Mouse (Mus musculus) midbrain, embryonic 15.5 days (tissue): Measurements from ENCODE around the gene Olfr983. TPM values are rescaled to one million over a fixed set of nuclear protein-coding genes. Genes with fewer than 3 reads are reported as not detected.

Experiments used
- ATAC-seq: fragments of 200-750 bp; cut with Nextera tagmentation; replicated peaks from 2 replicates; pipeline ENCODE4 v1.8.0; 2017; ENCODE audit warnings: moderate TSS enrichment
- H3K27ac ChIP-seq: fragments of 300-500 bp; sonication (generic); 2 replicates; pipeline ENCODE4 v1.5.1; 2015; ENCODE audit warnings: mild to moderate bottlenecking, inconsistent platforms
- H3K27me3 ChIP-seq: fragments of 300-500 bp; sonication (generic); replicated peaks from 2 replicates; pipeline ENCODE4 v1.6.1; 2015; ENCODE audit warnings: inconsistent platforms
- H3K36me3 ChIP-seq: fragments of 300-500 bp; sonication (generic); replicated peaks from 2 replicates; pipeline ENCODE4 v1.6.1; 2015; ENCODE audit warnings: inconsistent platforms
- H3K4me1 ChIP-seq: fragments of 300-500 bp; sonication (generic); 2 replicates; pipeline ENCODE4 v1.6.1; 2015; ENCODE audit warnings: inconsistent platforms
- H3K4me2 ChIP-seq: fragments of 300-500 bp; sonication (generic); 2 replicates; pipeline ENCODE4 v1.6.1; 2015; ENCODE audit warnings: inconsistent platforms, mild to moderate bottlenecking, moderate library complexity
- H3K4me3 ChIP-seq: fragments of 300-500 bp; sonication (generic); 2 replicates; pipeline ENCODE4 v1.5.1; 2015; ENCODE audit warnings: mild to moderate bottlenecking, inconsistent platforms
- H3K9ac ChIP-seq: fragments of 300-500 bp; sonication (generic); 2 replicates; pipeline ENCODE4 v1.6.1; 2015; ENCODE audit warnings: mild to moderate bottlenecking, inconsistent platforms
- H3K9me3 ChIP-seq: fragments of 300-500 bp; sonication (generic); 2 replicates; pipeline ENCODE4 v1.6.1; 2016; ENCODE audit warnings: inconsistent platforms
- WGBS: fragments of 180-500 bp; shearing (Covaris S2); methylation state at CpG from one replicate; pipeline ENCODE4 v1.1.7; 2015; ENCODE audit warnings: mixed read lengths; 5-methylcytosine and 5-hydroxymethylcytosine counted together
- polyA plus RNA-seq: library from polyadenylated mRNA; unstranded; fragments of >200 nt; fragmentation: Nextera tagmentation; extraction: Ambion mirVana; gene quantifications from 2 replicates; pipeline ENCODE4 v1.2.1, GENCODE M21; 2015

The Olfr983 gene
- polyA plus RNA-seq: not detected in 2 replicates

DNA sequence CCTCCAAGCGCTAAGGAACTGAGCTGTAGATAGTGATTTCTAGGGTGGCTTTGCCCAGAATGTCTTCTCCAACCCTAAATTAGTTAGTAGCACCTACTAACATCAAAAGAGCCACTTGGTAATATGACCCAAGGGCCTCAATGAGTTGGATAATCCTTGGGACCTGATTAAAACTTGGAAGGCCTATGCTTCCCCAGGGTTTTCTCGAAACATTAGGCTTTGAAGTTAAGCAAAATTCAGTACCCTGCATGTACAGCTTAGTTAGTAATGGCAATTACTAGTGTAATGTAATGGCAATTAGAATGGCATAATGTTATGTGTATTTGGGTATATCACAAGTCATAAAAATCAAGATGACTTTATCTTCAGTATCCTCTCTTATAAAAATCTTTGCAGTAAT, at the start of gene Olfr983:
TSS of gene Olfr983 (minus strand) at position 101 of the 400 bp plus-strand sequence.
- WGBS: 72% methylated on average over 2 of the region's 2 CpGs
- H3K9me3 ChIP-seq: no peaks in the 10 kb centered on the region
- ATAC-seq: no peak
- no peaks in the 10 kb centered on the region for H3K27me3 ChIP-seq
- H3K9ac ChIP-seq: no peak within 1 kb of the TSS
- no peaks in the 10 kb centered on the region for H3K4me1 ChIP-seq
- H3K36me3 ChIP-seq: no peaks in the 10 kb centered on the region
- no peak within 1 kb of the TSS for H3K27ac ChIP-seq
- H3K4me3 ChIP-seq: no peak within 1 kb of the TSS
- no peak within 1 kb of the TSS for H3K4me2 ChIP-seq

DNA sequence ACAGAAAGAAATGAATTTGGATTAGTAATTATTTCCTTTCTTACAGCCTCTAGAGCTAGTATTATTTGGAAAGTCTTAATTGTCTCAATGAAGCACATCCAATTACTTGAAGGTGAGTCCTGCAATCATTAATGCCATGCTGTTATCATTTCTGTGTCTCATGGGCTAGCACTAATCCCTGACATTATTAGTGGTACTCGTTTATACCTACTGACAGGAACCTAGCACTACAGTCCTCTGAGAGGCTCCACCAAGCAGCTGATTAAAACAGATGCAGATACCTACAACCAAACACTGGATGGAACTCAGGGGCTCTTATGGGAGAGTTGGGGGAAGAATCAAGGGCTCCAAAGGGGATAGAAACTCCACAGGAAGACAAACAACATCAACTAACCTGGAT, 48.1 kb upstream of the Olfr983 start:
- H3K27ac ChIP-seq: no peak overlapping the region
- H3K4me3 ChIP-seq: no peak overlapping the region
- no peaks in the 10 kb centered on the region for H3K9me3 ChIP-seq
- H3K4me1 ChIP-seq: no peaks in the 10 kb centered on the region
- no peak overlapping the region for H3K4me2 ChIP-seq
- H3K27me3 ChIP-seq: no peaks in the 10 kb centered on the region
- H3K36me3 ChIP-seq: no peaks in the 10 kb centered on the region
- 44% methylated on average over 1 of the region's 1 CpGs for WGBS
- H3K9ac ChIP-seq: no peak overlapping the region
- no peak for ATAC-seq

DNA sequence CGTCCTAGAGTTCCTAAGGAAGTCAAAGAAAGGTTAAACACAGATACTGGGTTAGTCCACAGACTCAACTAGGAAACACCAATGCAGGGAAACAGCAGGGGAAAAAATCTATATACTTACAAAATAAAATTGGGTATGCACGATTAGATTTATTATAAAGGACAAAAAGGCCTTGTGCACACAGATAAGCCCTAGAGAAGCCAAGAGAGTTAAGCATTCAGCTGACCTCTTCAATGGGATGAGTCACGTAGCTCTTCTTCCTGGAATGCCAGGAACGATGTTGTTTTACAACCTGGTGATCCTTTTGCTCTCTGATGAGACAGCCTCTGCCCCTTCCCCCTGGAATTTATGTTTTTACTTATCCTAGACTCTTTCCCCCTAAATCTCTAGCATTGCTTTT, 46.1 kb upstream of the Olfr983 start:
- no peak overlapping the region for H3K4me3 ChIP-seq
- no peaks in the 10 kb centered on the region for H3K36me3 ChIP-seq
- no peak for ATAC-seq
- H3K9ac ChIP-seq: no peak overlapping the region
- H3K9me3 ChIP-seq: no peaks in the 10 kb centered on the region
- 77% methylated on average over 4 of the region's 4 CpGs for WGBS
- no peaks in the 10 kb centered on the region for H3K4me1 ChIP-seq
- no peak overlapping the region for H3K27ac ChIP-seq
- no peak overlapping the region for H3K4me2 ChIP-seq
- H3K27me3 ChIP-seq: no peaks in the 10 kb centered on the region

DNA sequence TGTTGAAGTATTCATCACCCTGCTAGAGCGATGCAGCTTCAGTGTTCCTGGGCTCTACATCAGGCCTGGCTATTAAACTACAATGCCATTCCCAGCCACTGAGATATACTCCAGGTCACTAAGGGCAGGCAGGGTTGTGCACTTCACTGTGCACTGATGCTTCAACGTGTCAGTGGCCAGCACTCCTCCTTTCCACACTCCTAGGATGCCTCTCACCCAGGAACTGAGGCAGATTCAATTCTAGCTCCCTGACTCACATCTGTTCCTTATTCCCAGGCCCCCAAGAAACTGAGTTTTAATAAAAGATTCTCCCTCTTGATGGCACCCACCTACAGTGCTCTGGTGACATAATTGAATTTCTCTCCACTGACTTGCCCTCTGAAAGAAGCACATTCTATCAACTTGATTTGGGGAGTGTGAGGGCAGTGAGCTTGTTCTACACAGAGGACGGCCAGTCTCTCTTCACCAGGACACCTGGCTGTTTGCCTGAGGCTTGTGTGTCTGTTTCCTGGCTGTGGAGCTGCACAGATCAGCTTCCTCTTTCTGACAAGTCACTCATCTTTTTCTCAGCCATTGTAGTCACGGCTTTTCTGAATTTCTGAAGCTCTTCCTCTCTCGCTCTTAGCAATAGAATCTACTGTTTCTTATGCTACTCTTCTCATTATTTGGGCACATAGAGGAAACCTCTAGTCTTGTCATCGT, 43.7 kb upstream of the Olfr983 start:
- no peaks in the 10 kb centered on the region for H3K27me3 ChIP-seq
- no peak overlapping the region for H3K4me3 ChIP-seq
- no peak overlapping the region for H3K9ac ChIP-seq
- no peak overlapping the region for H3K4me2 ChIP-seq
- 85% methylated on average over 6 of the region's 6 CpGs for WGBS
- H3K36me3 ChIP-seq: no peaks in the 10 kb centered on the region
- no peaks in the 10 kb centered on the region for H3K9me3 ChIP-seq
- no peaks in the 10 kb centered on the region for H3K4me1 ChIP-seq
- no peak overlapping the region for H3K27ac ChIP-seq
- ATAC-seq: no peak

DNA sequence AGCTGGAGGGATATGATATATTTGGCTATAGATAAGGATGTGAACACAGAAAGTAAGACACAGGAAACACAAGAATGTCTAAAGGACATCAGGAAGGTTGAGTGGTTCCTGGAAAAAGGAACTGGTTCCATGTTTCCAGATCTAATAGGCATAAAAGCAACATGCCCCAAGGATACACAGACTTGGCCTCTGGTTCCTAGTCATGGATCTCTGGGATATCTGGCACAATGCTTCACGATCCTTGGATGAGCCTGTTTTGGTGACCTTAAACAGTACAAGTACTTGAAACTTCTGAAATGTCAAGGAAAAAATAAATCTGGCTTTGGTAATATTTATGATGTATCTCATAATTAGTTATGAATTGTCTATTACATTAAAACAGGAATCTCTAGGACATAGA, 37.2 kb upstream of the Olfr983 start:
- no peaks in the 10 kb centered on the region for H3K9me3 ChIP-seq
- no peak overlapping the region for H3K27ac ChIP-seq
- H3K4me1 ChIP-seq: no peaks in the 10 kb centered on the region
- WGBS: 82% methylated on average over 1 of the region's 1 CpGs
- ATAC-seq: no peak
- H3K36me3 ChIP-seq: no peaks in the 10 kb centered on the region
- H3K9ac ChIP-seq: no peak overlapping the region
- H3K4me3 ChIP-seq: no peak overlapping the region
- H3K4me2 ChIP-seq: no peak overlapping the region
- H3K27me3 ChIP-seq: no peaks in the 10 kb centered on the region

DNA sequence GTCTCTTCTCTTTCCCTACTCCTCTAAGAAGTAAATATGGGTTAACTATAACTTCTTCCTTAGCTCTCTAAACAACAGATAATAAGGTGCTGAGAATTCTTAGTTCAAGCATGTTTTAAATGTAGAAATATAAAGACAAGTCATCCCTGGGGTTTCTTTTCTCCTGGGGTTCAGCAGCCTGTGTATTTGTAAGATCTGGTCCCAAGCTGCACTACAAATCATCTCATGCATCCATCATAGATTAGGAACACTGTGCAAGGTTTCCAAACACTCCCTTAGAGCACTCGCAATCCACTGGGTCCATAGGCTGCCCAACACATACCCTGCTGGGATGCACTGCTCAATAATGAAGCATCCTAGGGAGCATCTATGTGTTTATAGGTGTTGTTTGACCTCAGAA, 36.7 kb upstream of the Olfr983 start, which contains the start of gene Olfr985:
TSS of gene Olfr985 (minus strand) at position 101 of the 400 bp plus-strand sequence.
- H3K9me3 ChIP-seq: no peaks in the 10 kb centered on the region
- no peak within 1 kb of the TSS for H3K4me3 ChIP-seq
- WGBS: 77% methylated on average over 1 of the region's 1 CpGs
- H3K36me3 ChIP-seq: no peaks in the 10 kb centered on the region
- H3K4me2 ChIP-seq: no peak within 1 kb of the TSS
- H3K27ac ChIP-seq: no peak within 1 kb of the TSS
- no peaks in the 10 kb centered on the region for H3K27me3 ChIP-seq
- H3K4me1 ChIP-seq: no peaks in the 10 kb centered on the region
- H3K9ac ChIP-seq: no peak within 1 kb of the TSS
- ATAC-seq: no peak

DNA sequence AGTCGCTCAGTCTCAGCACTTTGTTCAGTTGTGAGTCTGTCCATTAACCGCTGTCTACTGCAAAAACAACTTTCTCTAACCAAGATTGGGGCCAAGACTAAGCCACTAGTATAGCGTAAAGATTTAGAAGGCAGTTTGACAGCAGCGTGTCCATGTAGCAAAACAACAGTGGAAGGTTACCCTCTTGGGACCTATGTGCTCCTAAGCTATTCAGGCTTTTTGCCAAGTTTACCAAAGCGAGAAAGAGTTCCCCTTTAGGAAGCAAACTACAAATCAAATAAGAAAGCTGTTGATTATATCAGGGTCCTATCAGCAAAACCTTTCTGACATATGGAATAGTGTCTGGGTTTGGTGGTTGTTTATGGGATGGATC, 23.9 kb upstream of the Olfr983 start:
- Histone ChIP-seq H3K36me3 (no peaks in the 10 kb centered on the region), H3K4me2 (no peak overlapping the region), H3K27me3 (no peaks in the 10 kb centered on the region), H3K9me3 (no peaks in the 10 kb centered on the region), H3K4me1 (no peaks in the 10 kb centered on the region), H3K9ac (no peak overlapping the region), H3K4me3 (no peak overlapping the region), H3K27ac (no peak overlapping the region)
- ATAC-seq: no peak
- 82% methylated on average over 5 of the region's 5 CpGs for WGBS

DNA sequence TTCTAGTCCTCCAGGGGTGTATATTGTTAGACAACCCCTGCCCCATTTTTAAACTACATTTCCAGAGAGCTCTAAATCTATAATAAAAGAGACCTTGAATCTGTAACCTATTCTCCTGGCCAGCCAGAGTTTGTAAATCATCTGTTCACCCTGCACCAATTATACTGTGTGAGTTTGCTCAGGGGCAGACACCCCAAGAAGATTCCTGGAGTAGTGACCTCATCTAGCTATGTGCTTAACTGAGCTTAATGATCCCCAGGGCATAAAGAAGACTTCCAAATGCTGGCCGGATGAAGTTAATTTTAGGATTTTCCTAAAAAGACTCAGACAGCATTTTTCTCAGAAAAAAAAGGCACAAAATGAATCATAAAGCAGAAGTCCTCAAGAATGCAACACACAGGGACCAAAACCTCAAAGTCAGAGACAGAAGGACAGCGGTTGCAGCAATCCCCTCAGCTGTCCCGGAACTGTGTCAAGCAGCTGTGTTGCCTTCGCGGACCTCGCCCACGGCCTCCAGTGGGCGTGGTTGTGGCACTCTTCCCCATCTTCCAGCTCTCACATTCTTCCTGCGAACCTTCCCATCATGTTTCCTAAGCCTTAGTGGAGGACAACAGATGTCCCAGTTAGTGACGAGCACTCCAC, 23.4 kb upstream of the Olfr983 start:
- Histone ChIP-seq H3K4me2 (no peak overlapping the region), H3K4me1 (no peaks in the 10 kb centered on the region), H3K4me3 (no peak overlapping the region), H3K36me3 (no peaks in the 10 kb centered on the region), H3K9me3 (no peaks in the 10 kb centered on the region), H3K27me3 (no peaks in the 10 kb centered on the region), H3K9ac (no peak overlapping the region), H3K27ac (no peak overlapping the region)
- 71% methylated on average over 10 of the region's 10 CpGs for WGBS
- ATAC-seq: no peak

DNA sequence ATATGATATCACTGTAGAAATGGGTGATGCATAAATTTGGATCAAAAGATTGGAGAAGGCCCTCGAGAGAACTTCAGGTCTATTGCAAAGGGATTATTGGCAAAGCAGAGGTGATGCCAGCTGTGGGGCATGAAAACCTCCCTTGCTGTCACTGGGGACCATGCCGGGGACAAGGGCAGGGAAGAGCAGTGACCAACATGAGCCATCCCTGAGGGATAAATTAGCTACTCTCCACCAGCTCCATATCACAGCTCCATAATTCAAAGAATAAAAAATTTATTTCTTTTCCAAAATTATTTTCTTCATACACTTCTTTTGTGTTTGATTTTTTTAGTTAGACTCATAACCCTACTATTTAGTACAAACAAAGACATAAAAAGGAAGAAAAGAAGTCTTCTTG, 20.7 kb upstream of the Olfr983 start, which contains the start of gene Olfr984:
TSS of gene Olfr984 (minus strand) at position 101 of the 400 bp plus-strand sequence.
- 79% methylated on average over 2 of the region's 2 CpGs for WGBS
- no peaks in the 10 kb centered on the region for H3K27me3 ChIP-seq
- no peak within 1 kb of the TSS for H3K27ac ChIP-seq
- no peaks in the 10 kb centered on the region for H3K36me3 ChIP-seq
- H3K4me2 ChIP-seq: no peak within 1 kb of the TSS
- no peaks in the 10 kb centered on the region for H3K4me1 ChIP-seq
- no peak within 1 kb of the TSS for H3K4me3 ChIP-seq
- H3K9ac ChIP-seq: no peak within 1 kb of the TSS
- no peak for ATAC-seq
- H3K9me3 ChIP-seq: no peaks in the 10 kb centered on the region

DNA sequence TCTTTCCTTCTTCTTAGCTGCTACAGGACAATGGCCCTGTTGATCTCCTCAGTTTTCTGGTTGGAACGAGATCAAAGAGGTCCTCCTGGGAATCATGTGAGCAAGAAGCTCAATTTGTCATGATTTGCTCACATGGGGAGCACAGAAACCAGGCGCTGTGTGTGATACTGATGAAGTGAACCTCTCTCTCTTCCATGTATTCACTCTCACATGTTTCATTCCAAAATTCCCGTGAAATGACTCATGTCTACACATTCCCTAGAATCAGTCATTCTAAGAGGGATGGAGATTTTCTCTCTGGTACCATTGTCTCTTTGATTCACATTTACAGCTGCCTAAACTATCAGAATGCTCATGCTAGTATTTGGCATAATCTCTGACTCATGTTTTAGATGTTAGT, 1.4 kb upstream of the Olfr983 start:
- 71% methylated on average over 3 of the region's 3 CpGs for WGBS
- no peak overlapping the region for H3K4me3 ChIP-seq

DNA sequence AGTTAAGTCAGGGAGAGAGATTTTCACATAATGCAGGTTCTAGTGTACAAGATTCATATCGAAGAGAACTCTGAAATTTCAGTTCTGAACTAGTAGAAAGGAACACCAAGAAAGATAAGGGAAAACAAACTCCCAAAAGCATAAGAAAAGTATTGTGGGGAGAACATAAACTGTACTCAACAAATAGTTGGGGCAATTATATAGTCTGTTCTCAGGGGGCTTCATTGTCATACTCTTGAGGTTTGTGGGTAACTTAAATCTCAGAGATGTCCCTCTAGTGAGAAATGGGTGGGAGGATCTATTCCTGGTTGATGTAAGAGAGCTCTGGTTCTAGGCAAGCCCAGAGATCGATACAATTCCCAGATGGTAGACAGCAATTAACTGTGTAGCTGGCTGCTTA, 19.9 kb downstream of the Olfr983 start, which contains the start of gene Olfr982:
TSS of gene Olfr982 (plus strand) at position 301 of the 400 bp plus-strand sequence.
- Histone ChIP-seq H3K4me3 (no peak within 1 kb of the TSS), H3K9ac (no peak within 1 kb of the TSS), H3K27ac (no peak within 1 kb of the TSS), H3K4me1 (no peaks in the 10 kb centered on the region), H3K4me2 (no peak within 1 kb of the TSS), H3K9me3 (no peaks in the 10 kb centered on the region), H3K27me3 (no peaks in the 10 kb centered on the region), H3K36me3 (no peaks in the 10 kb centered on the region)
- 80% methylated on average over 2 of the region's 2 CpGs for WGBS
- no peak for ATAC-seq

More for the DNA sequence above, 1.4 kb upstream of the Olfr983 start:
- Histone ChIP-seq H3K4me1 (no peaks in the 10 kb centered on the region), H3K36me3 (no peaks in the 10 kb centered on the region), H3K27ac (no peak overlapping the region), H3K9ac (no peak overlapping the region), H3K9me3 (no peaks in the 10 kb centered on the region), H3K4me2 (no peak overlapping the region), H3K27me3 (no peaks in the 10 kb centered on the region)
- no peak for ATAC-seq

DNA sequence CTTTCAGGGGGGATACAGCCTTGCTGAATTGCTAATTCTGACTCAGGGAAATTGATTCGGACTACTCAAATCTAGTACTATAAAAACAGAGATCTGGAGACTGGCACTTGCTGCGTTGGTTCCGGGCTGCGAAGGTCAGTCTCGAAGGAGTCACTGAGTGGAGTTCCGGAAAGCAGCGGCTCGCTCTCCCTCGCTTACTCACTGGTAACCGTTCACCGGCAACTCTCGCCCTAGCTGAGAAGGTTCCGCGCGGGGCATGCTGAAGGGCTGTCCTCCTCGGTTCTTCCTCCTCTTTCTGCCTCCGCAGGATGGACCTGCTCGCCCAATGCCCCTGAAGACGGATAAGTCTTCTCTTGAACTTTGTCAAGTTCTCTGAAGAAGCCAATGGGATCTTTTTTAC, 43.3 kb downstream of the Olfr983 start:
- H3K36me3 ChIP-seq: no peaks in the 10 kb centered on the region
- no peak overlapping the region for H3K4me3 ChIP-seq
- ATAC-seq: no peak
- H3K4me1 ChIP-seq: no peaks in the 10 kb centered on the region
- H3K4me2 ChIP-seq: no peak overlapping the region
- no peaks in the 10 kb centered on the region for H3K27me3 ChIP-seq
- no peaks in the 10 kb centered on the region for H3K9me3 ChIP-seq
- H3K9ac ChIP-seq: no peak overlapping the region
- 94% methylated on average over 19 of the region's 19 CpGs for WGBS
- no peak overlapping the region for H3K27ac ChIP-seq
